Mouse (Mus musculus) urinary bladder, postnatal 4 days (tissue): ENCODE data around the gene Cap2.
A peak's percentile ranks its signal among the peaks of the same experiment; 100 is the strongest.

ENCODE experiments used
- DNase-seq, 2 experiments: peaks; one replicate each; pipeline ENCODE4 v3.0.0; 2021 to 2022; ENCODE audit warnings: low spot score in 2 of 2

Gene Cap2

DNA sequence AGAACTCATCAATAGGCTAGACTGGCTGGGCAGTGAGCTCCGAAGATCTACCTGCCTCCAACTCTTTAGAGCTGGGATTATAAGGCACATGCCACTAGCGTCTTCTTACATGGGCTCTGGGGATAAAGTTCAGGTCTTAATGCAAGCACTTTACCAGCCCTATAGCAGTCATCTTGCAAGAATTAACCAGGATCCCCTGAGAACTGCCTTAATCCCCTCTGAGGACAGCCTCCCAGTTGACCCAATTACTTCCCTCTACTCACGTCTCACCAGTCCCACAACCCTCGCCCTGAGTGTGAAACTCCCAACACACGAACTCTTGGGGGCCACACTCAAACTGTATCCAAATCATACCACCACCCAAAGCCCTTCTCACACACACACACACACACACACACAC is 64.3 kb downstream of the Cap2 start:
- DNase-seq = no peak

GRCm38 (mm10) chr13:46569469-46569868 is 67.8 kb downstream of the Cap2 start:
- DNase-seq = no peak

- peak in 1 of 2 experiments; percentile 21 for DNase-seq
Measured at GRCm38 (mm10) chr13:46571141-46571592, 69.5 kb downstream of the Cap2 start.

- peak in 1 of 2 experiments; percentile 49 for DNase-seq
Measured at GRCm38 (mm10) chr13:46571961-46572647, 70.5 kb downstream of the Cap2 start.

DNA sequence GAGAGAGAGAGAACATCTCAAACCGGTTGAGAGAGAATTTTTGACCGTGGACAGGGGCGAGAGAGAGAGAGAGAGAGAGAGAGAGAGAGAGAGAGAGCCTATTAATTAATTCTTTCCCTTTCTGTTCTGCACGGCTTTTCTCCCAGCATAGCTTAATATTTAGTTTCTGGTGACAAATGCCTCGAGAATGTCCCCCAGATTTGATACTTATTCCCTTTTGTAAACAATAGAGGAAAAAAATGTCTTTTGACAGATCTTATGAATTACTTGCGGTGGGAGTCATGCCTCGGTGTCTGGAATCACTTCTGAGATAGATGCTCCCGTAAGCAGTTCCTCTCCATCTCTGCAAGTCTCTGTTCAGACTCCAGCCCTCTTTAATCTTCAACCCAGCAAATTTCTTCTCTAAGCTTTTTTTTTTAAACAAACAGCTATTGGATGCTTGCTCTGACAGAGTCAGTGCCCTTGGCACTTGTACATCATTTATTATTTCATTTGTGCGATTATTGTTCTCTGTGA is 71.1 kb downstream of the Cap2 start:
- no peak for DNase-seq

GRCm38 (mm10) chr13:46574201-46574600 is 72.6 kb downstream of the Cap2 start:
- no peak for DNase-seq

DNA sequence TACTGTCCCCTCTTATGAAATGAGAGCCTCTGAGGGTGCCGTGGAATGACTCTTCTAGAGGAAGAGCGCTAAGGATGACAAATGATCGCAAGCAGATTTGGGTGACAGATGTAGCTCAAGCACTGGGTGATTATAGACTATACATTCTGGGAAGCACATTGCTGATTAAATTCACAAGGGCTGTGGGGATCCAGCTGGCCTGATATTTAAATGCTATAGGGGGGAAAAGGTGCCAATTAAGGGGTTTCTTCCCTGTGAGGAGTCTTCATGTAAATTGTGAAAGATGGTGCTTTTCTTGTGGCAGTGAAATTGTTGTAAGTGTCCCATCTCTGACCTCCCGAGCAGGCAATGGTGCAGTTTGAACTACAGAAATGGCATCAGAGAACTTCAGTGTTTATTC is 73.1 kb downstream of the Cap2 start:
- DNase-seq = no peak

DNA sequence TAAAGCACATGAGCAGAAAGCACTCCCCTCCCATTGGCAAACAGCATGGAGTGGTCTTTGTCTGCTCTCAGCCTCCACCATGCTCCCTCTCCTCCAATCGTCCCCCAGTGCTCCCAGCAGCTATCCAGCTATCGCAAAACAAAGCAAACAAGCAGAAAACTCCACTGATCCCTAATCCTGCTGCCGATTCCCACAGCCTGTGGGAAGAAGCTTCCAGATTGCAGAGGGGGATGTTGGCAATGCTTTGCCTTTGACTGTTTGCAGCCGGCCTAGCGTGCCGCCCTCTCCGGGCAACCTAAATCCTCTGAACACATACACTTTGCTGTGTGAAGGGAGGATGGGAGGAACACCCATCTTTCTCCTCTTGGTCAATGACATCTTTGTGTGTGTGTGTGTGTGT is 83.2 kb downstream of the Cap2 start:
- DNase-seq = no peak

DNA sequence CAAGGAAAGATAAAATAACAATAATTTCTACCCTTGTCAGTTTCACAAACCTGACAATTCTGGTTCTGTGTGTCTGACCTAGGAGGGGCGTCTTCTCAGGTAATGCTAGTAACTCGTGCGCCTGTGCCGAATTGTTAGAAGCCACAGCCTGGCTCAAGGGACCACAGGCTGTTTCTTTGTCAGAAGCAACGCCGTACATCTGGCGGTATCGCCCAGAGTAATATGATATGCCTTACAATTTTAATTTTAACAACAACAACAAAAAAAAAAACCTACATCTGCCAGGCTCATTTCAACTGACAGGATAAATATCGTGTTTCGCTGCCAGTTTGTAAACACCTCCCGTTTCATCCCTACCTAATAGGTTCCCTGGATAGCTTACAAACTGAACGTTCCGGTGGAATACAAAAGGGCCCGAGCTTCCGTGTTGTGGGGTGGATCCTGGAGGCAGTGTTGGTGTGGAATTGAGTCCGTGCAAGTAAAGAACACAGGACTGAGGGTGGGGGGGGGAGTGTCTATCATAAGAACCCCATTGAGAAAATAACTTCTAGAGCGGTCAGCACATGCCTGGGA is 86.2 kb downstream of the Cap2 start:
- DNase-seq = no peak

DNA sequence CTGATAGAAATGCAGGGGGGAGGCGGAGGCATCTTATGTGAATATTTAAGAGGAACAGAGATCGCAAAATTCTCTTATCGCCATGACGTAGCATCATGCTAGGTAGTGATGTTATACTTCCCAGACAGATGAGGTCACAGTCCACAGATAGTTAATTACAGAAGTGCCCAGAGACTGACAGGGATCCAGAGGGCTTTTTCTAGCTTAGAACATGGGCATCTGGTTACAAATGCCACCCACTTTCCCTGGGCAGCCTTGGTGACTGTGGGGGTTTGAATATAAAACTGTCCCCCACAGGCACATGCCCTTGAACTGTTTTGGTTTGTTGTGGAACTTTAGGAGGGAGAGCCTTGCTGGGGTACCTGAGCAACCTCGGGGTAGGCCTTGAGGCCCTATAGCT is 87.0 kb downstream of the Cap2 start:
- DNase-seq = no peak

GRCm38 (mm10) chr13:46590885-46591284 is 89.2 kb downstream of the Cap2 start:
- no peak for DNase-seq

GRCm38 (mm10) chr13:46600694-46601093 is 99.0 kb downstream of the Cap2 start:
- DNase-seq = no peak

DNA sequence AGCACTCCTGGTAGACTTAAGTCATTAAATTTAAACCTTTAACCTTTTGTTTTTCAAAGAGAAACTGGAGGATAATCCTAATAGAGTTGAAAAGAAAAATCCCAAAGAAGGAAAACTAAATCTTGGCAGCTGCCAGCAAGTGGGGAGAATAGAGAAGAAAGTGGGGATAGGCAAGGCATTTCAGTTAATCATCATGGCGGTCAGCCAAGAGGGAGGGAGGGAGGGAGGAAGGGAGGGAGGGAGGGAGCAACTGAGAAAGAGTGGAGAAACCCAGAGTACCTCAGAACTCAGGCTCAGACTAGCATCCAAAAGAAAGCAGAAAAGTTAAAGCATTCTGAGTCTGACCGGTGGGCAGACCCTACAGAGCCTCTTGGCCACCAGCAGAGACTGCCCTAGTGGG is 99.7 kb downstream of the Cap2 start:
- no peak for DNase-seq

- no peak for DNase-seq
Measured at GRCm38 (mm10) chr13:46602674-46603073, 101.0 kb downstream of the Cap2 start.

DNA sequence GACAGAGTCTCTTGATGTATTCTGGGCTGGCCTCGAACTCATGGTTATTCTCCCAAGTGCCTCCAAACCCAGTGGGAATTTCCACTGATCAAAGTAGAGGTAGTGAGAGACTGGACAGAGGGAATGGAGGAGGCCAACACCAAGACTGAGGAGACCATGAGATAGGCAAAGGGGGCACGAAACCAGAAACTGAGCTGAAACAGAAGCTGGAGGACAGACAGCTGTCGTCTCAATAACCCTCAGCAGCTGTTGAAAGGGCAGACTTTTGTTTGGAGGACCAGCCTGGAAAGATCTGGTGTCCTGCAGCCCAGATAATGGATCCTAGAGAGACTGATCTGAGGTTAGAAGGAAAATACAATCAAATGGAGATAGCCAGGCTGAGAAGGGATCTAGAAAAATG is 109.4 kb downstream of the Cap2 start:
- no peak for DNase-seq

- DNase-seq = no peak
Measured at GRCm38 (mm10) chr13:46613694-46614272, 112.1 kb downstream of the Cap2 start.

GRCm38 (mm10) chr13:46616673-46617362 is 115.2 kb downstream of the Cap2 start:
- DNase-seq = no peak

DNA sequence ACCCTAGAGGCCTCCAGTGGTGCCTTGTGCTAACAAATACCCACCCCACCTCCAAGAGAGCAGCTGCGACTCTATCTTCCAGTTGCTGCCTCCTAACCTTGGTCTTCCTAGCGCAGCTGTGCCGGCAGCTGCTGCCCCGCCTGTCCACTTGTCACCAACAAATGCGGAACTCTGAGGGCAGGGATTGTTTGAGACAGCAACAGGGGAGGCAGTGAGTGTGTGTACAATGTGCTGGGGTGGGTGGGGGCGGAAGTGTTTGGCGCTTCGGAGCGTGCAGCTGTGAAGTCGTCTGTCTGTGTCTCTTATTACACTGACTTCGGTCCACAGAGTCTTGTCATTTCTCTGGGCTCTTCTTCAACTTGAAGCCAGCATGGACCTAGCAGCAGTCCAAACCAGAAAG is 118.0 kb downstream of the Cap2 start:
- DNase-seq = no peak

- no peak for DNase-seq
Measured at GRCm38 (mm10) chr13:46620964-46621757, 119.5 kb downstream of the Cap2 start.

DNA sequence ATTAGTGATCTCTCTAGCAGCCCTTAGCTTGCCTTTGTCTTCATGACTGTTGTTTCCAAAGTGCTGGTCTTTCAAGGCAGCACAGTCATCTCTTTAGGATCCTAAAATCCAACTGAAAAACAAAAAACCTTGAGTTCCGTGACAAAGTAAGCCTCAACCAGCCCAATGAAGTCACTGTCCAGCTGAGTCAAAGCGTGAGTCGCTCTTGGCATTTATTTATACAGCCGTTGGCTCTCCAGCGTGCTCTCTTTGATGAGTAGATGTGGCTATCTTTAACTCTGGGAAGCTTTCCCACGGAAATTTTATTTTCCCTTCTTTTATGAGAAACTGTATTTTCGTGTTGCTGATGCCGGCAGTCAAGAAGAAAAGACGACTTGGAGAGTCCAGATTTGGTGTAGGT is 125.0 kb downstream of the Cap2 start:
- DNase-seq = no peak

GRCm38 (mm10) chr13:46627841-46628240 is 126.2 kb downstream of the Cap2 start:
- peak in 1 of 2 experiments; percentile 29 for DNase-seq

GRCm38 (mm10) chr13:46629391-46629790 is 127.7 kb downstream of the Cap2 start:
- DNase-seq = no peak
